Mouse (Mus musculus): ENCODE data around the gene Mmp9. TPM values are rescaled to one million over a fixed set of nuclear protein-coding genes. Genes with fewer than 3 reads are reported as not detected.
A peak's percentile ranks its signal among the peaks of the same experiment; 100 is the strongest.

Gene Mmp9
- polyA plus RNA-seq, 1 experiment from 2014 or later: 0.33 TPM

DNA sequence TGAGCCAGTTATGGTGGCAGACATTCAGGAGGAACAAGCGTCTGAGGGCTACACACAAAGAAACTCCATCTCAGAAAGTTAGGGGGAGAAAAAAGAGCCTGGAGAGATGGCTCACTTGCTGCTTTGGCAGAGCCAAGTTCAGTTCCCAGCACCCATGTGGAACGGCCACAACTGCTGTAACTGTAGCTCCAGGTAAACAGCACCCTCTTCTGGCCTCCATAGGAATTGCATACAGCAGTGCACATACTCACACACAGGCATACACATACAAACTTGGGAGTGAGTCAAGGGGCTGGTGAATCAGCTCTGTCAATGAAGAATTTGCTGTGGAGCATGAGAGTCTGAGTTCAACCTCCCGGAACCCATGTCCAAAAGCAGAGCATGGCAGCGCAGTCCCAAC is 34.5 kb upstream of the Mmp9 start:
- H3K36me3 ChIP-seq: peaks cover 88% of the 10 kb centered on the region
- WGBS: 98% methylated on average over 4 of the region's 4 CpGs
- no peak for DNase-seq (ENCODE audit: low spot score)
- H3K27ac ChIP-seq: no peak overlapping the region
- no peak overlapping the region for H3K4me3 ChIP-seq
- H3K27me3 ChIP-seq (ENCODE audit: low read depth, poor library complexity, severe bottlenecking): no peaks in the 10 kb centered on the region
- H3K4me1 ChIP-seq: peaks cover 16% of the 10 kb centered on the region
- peaks cover 3% of the 10 kb centered on the region; the same call in 1 of the 2 replicates for H3K9me3 ChIP-seq (replicated peaks)

DNA sequence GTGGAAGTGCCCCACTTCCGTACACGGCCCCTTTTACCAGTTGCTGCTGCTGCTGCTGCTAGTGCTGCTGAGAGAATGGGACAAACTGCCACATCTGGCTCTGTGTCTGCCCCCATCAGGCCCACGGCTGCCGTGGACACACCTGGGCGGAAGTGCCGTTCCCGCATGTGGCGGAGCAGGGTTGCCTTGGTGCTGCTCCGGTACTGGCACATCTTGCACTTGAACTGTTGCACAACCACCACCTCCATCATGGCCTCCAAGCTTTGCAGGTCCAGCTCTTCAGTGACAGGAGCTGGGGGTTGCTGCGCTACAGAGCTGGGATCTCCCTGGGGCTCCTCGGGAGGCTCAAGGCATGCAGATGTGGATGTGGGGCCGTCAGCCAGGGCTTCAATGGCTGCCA is 33.1 kb upstream of the Mmp9 start:
- Histone ChIP-seq H3K9me3 (replicated peaks) (peaks cover 3% of the 10 kb centered on the region; the same call in 1 of the 2 replicates), H3K36me3 (peaks cover 73% of the 10 kb centered on the region), H3K27ac (no peak overlapping the region), H3K4me3 (no peak overlapping the region), H3K27me3 (ENCODE audit: low read depth, poor library complexity, severe bottlenecking) (no peaks in the 10 kb centered on the region), H3K4me1 (peaks cover 22% of the 10 kb centered on the region)
- no peak for DNase-seq (ENCODE audit: low spot score)
- 97% methylated on average over 12 of the region's 12 CpGs for WGBS

DNA sequence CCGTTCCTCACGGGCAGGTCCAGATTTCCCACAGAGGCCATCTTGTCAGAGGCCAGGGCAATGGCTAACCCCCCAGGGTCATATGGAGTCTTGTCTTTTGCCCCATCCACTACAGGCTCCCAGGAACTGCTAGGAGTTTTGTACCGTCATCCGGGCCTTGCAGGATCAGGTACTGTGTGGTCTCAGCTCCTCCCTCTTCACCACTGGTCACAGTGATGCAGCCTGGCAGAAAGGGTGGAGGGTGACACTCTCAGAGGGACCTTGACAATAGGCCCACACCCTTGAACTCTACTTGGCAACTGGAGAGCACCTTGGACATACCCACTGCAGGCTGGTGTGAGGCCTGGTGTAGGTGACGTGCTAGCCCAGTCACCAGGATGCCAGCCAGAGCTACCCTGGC is 32.6 kb upstream of the Mmp9 start:
- H3K4me3 ChIP-seq: no peak overlapping the region
- H3K27ac ChIP-seq: no peak overlapping the region
- no peaks in the 10 kb centered on the region for H3K27me3 ChIP-seq (ENCODE audit: low read depth, poor library complexity, severe bottlenecking)
- WGBS: 91% methylated on average over 5 of the region's 5 CpGs
- peaks cover 68% of the 10 kb centered on the region for H3K36me3 ChIP-seq
- no peak for DNase-seq (ENCODE audit: low spot score)
- H3K4me1 ChIP-seq: peaks cover 22% of the 10 kb centered on the region
- peaks cover 3% of the 10 kb centered on the region; the same call in 1 of the 2 replicates for H3K9me3 ChIP-seq (replicated peaks)

DNA sequence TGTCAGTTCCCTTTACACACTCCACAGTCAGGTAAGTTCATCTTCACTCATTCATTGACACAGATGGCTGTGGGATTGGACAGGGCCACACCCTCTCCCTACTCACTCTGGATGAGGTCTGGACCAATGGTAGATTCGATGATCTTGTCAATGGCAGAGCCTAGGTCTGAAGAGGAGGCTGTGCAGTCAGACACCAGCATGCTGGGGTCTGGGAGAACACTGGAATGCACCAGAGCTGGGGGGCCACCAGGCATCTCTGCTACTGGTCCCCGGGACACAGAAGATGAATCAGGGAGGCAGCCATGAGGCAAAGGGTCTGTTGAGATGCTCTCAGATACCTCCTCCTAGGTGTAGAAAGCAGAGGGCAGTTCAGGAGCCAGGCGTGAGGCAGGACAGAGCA is 31.5 kb upstream of the Mmp9 start:
- H3K4me3 ChIP-seq: 0 out of 2 replicates have a peak overlapping the region, but pooled peaks have one; percentile 87
- no peaks in the 10 kb centered on the region for H3K27me3 ChIP-seq (ENCODE audit: low read depth, poor library complexity, severe bottlenecking)
- peaks cover 3% of the 10 kb centered on the region; the same call in 1 of the 2 replicates for H3K9me3 ChIP-seq (replicated peaks)
- no peak overlapping the region for H3K27ac ChIP-seq
- H3K36me3 ChIP-seq: peaks cover 68% of the 10 kb centered on the region
- WGBS: 92% methylated on average over 3 of the region's 3 CpGs
- DNase-seq (ENCODE audit: low spot score): no peak
- peaks cover 22% of the 10 kb centered on the region for H3K4me1 ChIP-seq

DNA sequence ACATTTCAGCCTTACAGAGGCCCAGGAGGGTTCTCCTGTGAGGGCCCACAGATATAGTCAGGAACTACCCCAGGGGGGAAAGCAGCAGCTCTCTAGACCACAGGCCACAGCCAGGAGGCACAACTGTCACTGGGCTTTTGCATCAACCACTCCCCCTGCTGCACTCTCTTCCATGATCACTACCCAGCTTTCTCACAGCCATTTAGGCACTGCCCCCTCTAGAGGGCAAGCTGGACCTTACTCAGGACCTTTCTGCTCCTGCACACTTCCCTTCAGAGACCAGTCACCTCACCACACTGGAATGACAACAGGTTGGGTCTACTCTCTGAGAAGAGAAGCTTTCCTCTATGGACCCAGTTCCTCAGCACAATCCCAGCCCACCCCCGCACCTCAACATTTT is 31.0 kb upstream of the Mmp9 start:
- no peak overlapping the region for H3K27ac ChIP-seq

DNA sequence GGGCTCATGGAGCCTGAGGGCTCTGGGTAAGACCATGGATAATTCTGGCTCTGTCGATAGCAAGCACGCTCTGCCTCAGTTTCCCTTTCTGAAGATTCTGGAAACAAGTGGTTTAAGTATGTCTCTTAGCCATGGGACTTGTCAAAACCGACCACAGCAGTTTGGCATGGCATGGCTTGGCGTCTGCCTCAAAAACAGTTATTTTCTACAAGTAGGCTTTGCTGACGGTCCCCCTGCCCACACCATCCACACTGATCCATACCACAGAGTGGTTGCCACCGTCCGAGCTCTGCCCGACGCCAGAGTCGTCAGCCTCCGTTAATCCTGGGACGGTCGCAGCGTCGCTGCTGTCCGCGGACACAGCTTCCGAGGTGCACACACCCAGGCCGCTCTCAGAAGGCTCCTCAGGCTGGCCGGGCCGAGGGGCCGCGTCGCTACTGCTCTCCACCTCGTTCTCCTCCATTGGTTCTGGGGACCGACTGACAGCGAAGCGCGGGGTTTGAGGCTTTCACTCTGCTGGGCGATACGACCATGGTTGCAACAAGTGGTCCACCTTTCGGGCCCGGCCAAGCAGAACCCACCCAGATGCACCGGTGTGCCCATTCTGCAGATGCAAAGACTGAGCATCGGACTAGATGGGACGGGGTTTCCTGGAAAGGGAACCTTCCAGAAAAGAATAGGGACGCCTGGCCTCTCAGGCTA is 30.1 kb upstream of the Mmp9 start:
- H3K27ac ChIP-seq: peak overlapping the region; percentile 99
- H3K27me3 ChIP-seq (ENCODE audit: low read depth, poor library complexity, severe bottlenecking): no peaks in the 10 kb centered on the region
- 7% methylated on average over 37 of the region's 37 CpGs for WGBS

More for the DNA sequence above, 31.0 kb upstream of the Mmp9 start:
- H3K27me3 ChIP-seq (ENCODE audit: low read depth, poor library complexity, severe bottlenecking): no peaks in the 10 kb centered on the region
- no peak for DNase-seq (ENCODE audit: low spot score)
- peaks cover 22% of the 10 kb centered on the region for H3K4me1 ChIP-seq
- H3K36me3 ChIP-seq: peaks cover 67% of the 10 kb centered on the region
- WGBS: 90% methylated on average over 1 of the region's 1 CpGs
- peak overlapping the region; percentile 87 for H3K4me3 ChIP-seq
- peaks cover 3% of the 10 kb centered on the region; the same call in 1 of the 2 replicates for H3K9me3 ChIP-seq (replicated peaks)

DNA sequence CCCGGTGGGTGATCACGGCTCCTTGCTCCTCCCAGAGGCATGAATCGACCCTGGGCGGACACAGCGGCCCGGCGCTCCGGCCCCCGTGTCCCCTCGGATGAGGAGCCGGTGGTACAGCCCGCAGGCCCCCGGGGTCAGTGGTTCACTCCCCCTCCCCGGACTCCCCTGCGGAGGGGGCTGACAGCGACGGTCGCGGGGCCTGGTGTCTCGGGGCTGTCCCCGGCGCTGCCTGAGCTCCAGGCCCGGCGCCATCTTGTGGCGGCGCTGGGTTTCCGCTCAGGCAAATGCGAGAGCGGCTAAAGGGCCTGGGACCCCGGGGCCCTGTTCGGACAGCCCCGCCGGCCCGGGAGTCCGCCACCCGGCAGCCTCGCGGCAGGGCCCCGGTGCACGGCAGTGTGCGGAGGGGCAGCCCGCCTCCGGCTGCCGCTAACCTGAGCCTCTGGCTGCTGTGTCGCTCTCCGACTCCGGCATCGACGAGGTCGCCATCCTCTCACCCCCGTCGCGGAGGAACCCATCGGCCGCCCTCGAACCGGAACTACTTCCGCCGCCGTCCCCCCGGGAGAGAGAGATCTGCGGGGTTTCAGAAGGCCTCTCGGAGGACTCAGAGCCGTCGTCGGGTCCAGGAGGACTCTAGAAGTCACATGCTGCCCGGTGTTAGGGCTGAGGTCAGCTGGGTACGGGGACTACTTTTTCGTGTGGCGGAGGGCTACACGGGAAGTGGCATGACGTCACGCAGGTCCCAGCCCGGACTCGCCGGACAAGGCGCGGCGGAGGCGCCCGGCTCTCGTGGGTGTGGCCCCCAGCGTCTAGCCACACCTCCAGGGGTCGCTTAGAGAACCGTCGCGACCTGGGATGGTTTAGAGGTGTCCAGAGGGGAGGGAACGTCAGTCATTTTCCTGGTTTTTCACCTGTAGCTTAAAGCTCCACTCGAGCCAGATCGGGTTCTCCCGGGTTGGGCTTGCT is 29.2 kb upstream of the Mmp9 start, which contains the start of gene Zfp335:
Gene Zfp335 (minus strand): TSS at position 672 of the 963 bp plus-strand sequence.
- Histone ChIP-seq H3K9me3 (replicated peaks) (peaks cover under 1% of the 10 kb centered on the region; the same call in 1 of the 2 replicates), H3K4me3 (peak within 1 kb of the TSS; percentile 87), H3K36me3 (peaks cover 49% of the 10 kb centered on the region), H3K27me3 (ENCODE audit: low read depth, poor library complexity, severe bottlenecking) (no peaks in the 10 kb centered on the region), H3K4me1 (peaks cover 22% of the 10 kb centered on the region), H3K27ac (peak within 1 kb of the TSS; percentile 99)
- peak; percentile 95 for DNase-seq (ENCODE audit: low spot score)
- under 1% methylated on average over 91 of the region's 91 CpGs for WGBS

More for the DNA sequence above, 30.1 kb upstream of the Mmp9 start:
- DNase-seq (ENCODE audit: low spot score): no peak
- Histone ChIP-seq H3K36me3 (peaks cover 58% of the 10 kb centered on the region), H3K4me1 (peaks cover 22% of the 10 kb centered on the region), H3K4me3 (peak overlapping the region; percentile 87), H3K9me3 (replicated peaks) (peaks cover 3% of the 10 kb centered on the region; the same call in 1 of the 2 replicates)

DNA sequence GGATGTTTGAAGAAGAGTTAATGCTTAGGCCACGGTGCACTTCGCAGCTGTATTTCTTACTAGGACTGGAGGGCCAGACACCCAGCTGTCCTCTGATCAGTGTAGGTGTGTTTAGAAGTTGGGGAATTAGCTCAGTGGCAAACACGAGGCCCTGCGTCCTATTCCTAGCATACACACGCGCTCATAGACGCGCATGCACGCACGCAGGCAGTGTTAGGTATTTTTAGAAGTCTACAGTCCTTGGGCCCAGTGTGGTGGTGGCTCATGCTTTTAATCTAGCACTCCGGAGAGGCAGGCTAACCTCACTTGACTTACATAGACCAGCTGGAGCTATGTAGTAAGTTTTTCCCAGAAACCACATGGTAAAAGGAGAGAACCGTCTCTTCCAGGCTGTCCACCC is 28.4 kb upstream of the Mmp9 start:
- DNase-seq (ENCODE audit: low spot score): no peak
- 31% methylated on average over 12 of the region's 12 CpGs for WGBS
- Histone ChIP-seq H3K4me3 (peak overlapping the region; percentile 87), H3K4me1 (peaks cover 23% of the 10 kb centered on the region), H3K27ac (peak overlapping the region; percentile 99), H3K9me3 (replicated peaks) (no peaks in the 10 kb centered on the region), H3K36me3 (peaks cover 41% of the 10 kb centered on the region), H3K27me3 (ENCODE audit: low read depth, poor library complexity, severe bottlenecking) (no peaks in the 10 kb centered on the region)

DNA sequence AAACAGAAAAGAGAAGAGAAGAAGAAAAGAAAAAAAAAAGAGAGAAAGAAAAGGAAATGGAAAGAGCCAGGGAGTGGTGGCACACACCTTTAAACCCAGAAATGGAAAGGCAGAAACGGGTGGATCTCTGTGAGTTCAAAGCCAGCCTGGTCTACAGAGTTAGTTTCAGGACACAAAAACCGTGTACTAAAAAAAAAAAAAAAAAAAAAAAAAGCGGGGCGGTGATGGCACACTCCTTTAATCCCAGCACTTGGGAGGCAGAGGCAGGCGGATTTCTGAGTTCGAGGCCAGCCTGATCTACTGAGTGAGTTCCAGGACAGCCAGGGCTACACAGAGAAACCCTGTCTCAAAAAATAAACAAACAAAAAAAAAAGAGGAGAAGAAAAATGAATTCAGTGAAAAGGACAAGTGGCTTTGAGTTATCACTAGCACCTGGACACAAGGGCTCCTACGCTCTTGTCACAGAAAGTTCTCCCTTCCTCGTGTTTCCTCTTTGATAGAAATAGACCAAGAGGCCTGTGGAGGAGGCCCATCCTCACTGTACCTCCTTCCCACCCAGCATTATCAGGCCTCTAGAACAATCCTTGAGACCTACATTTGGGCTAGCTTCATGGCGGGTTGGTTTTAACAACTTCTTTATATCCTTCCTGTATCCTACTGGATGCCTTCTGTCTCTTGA is 27.7 kb upstream of the Mmp9 start:
- Histone ChIP-seq H3K36me3 (peaks cover 34% of the 10 kb centered on the region), H3K27ac (no peak overlapping the region), H3K4me1 (peaks cover 30% of the 10 kb centered on the region), H3K9me3 (replicated peaks) (no peaks in the 10 kb centered on the region), H3K27me3 (ENCODE audit: low read depth, poor library complexity, severe bottlenecking) (no peaks in the 10 kb centered on the region), H3K4me3 (peak overlapping the region; percentile 87; the same call in 1 of the 2 replicates)
- 91% methylated on average over 9 of the region's 9 CpGs for WGBS
- no peak for DNase-seq (ENCODE audit: low spot score)

DNA sequence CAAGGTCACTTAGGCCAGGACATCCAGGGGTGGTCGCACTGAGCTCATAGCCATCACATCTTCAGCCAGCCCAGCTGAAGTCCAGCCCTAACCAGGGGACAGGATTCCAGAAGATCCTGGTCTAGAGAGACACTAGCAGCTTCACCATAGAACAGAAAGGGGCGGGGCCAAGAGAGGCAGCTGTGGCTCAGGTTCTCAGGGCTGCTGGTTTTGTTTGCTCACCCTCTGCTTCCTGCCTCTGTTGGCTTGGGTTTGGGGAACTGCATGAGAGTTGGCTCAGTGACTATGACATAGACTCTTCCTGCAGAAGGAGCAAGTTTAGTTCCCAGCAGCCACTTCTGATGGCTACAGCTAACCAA is 27.2 kb upstream of the Mmp9 start:
- Histone ChIP-seq H3K4me3 (no peak overlapping the region), H3K36me3 (peaks cover 31% of the 10 kb centered on the region)
- WGBS: 89% methylated on average over 2 of the region's 2 CpGs

DNA sequence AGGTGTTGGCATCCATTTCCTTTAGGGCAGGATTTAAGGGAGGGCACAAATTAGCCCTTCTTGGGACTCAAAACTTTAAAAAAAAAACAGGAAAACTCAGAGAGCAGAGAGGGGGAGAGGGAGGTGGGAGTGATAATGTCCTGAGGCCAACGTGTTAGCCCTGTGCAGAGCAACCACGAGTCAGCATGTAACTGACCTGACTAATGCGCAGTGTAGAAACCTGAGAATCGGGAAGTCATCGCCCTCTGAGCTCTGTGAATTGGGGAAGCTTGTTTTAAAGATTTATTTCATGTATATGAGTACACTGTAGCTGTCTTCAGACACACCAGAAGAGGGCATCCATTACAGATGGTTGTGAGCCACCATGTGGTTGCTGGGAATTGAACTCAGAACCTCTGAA is 23.8 kb upstream of the Mmp9 start:
- no peak overlapping the region for H3K4me3 ChIP-seq
- peaks cover 18% of the 10 kb centered on the region for H3K4me1 ChIP-seq
- H3K27ac ChIP-seq: no peak overlapping the region
- 84% methylated on average over 5 of the region's 5 CpGs for WGBS
- peaks cover 34% of the 10 kb centered on the region for H3K36me3 ChIP-seq
- no peaks in the 10 kb centered on the region for H3K27me3 ChIP-seq (ENCODE audit: low read depth, poor library complexity, severe bottlenecking)
- DNase-seq (ENCODE audit: low spot score): no peak
- H3K9me3 ChIP-seq (replicated peaks): no peaks in the 10 kb centered on the region

More for the DNA sequence above, 27.2 kb upstream of the Mmp9 start:
- DNase-seq (ENCODE audit: low spot score): no peak
- Histone ChIP-seq H3K27ac (no peak overlapping the region), H3K4me1 (peaks cover 33% of the 10 kb centered on the region), H3K27me3 (ENCODE audit: low read depth, poor library complexity, severe bottlenecking) (no peaks in the 10 kb centered on the region), H3K9me3 (replicated peaks) (no peaks in the 10 kb centered on the region)

DNA sequence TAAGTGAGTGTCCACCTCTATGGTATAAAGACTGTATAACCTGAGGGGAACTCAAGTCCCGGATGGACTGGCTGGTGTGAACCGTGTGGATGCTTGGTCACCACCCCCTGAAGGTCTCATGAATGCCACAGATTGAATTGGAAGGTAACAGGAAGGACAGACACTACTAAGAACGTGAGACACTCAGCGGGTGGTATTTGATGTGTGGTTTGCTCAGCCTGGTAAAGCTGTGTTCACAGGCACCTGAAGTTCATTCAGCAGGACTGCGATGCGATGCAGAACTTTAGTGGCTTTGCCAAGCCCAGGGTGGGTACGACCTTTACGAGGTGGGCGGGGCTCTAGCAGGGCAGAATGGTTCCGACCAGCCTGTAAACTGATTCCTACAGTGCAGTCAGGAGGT is 23.2 kb upstream of the Mmp9 start:
- 52% methylated on average over 10 of the region's 10 CpGs for WGBS
- no peak overlapping the region for H3K27ac ChIP-seq
- H3K9me3 ChIP-seq (replicated peaks): no peaks in the 10 kb centered on the region

More for the DNA sequence above, 23.2 kb upstream of the Mmp9 start:
- no peaks in the 10 kb centered on the region for H3K27me3 ChIP-seq (ENCODE audit: low read depth, poor library complexity, severe bottlenecking)
- DNase-seq (ENCODE audit: low spot score): no peak
- peaks cover 17% of the 10 kb centered on the region for H3K4me1 ChIP-seq
- no peak overlapping the region for H3K4me3 ChIP-seq
- H3K36me3 ChIP-seq: peaks cover 34% of the 10 kb centered on the region

Measured in limb, embryonic 10.5 days (tissue).